Mouse (Mus musculus): ENCODE data around the gene Dmd. TPM values are rescaled to one million over a fixed set of nuclear protein-coding genes. Genes with fewer than 3 reads are reported as not detected.

Gene Dmd
- total and polyA plus RNA-seq, 2 experiments from 2014 or later: 17.1 to 55.1 TPM

DNA sequence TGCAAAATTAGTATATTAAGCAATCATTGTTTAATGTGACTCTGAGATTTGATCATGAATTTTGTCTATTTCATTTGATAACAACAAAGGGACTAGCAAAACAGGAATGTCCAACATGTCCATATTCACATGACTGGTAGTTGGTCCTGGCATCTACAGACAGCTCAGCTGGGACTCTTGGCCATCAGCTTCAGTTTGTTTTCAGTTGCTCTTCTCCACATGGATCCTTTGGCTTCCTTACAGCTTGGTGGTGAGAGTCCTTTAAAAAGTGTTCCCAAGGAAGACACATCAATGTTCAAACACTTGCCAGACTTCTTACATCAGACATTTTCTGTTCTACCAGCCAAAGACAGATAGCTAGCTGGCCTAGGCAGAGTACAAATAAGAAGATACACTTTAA, 1381.9 kb downstream of the Dmd start:
- DNase-seq: peak; percentile 1
- Histone ChIP-seq H3K36me3 (ENCODE audit: insufficient read depth) (no peaks in the 10 kb centered on the region), H3K27me3 (ENCODE audit: insufficient read depth, low read length) (no peaks in the 10 kb centered on the region), H3K27ac (ENCODE audit: low read depth, low read length) (no peak overlapping the region), H3K4me2 (ENCODE audit: low read depth) (no peak overlapping the region), H3K9me3 (ENCODE audit: low read length) (no peaks in the 10 kb centered on the region), H3K4me3 (ENCODE audit: low read depth, low read length) (no peak overlapping the region), H3K9ac (no peak overlapping the region), H3K4me1 (ENCODE audit: insufficient read depth) (no peaks in the 10 kb centered on the region)
- ATAC-seq: no peak
- no peak for TF ChIP-seq CTCF (IDR thresholded peaks at IDR 0.05; ENCODE audit: low read depth)

- no peak for ATAC-seq
These were observed 1383.5 kb downstream of the Dmd start for GRCm38 (mm10) chrX:84332177-84332576.

DNA sequence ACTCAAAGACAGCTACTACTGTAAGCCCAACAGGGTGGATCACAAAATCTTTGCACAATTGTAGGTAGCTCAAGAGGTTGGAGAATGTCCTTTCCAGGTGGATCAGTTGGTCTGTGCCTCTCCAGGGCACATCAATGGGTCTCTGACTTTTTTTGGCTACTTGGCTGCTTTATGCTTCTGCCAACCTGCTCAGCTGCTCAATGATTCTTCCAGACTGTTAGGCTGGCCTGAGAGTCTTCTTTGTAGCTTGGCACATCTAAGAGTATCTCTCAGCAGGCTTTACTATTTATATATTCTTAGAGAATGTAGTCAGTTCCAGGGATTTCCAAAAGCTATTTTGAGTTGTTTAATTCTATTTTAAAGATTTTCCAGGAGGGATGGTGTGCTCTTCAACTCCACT, 1416.3 kb downstream of the Dmd start:
- DNase-seq (no peak), ATAC-seq (no peak)
- H3K4me2 ChIP-seq (ENCODE audit: low read depth): no peak overlapping the region
- no peaks in the 10 kb centered on the region for H3K27me3 ChIP-seq (ENCODE audit: insufficient read depth, low read length)
- no peaks in the 10 kb centered on the region for H3K36me3 ChIP-seq (ENCODE audit: insufficient read depth)
- no peak overlapping the region for H3K27ac ChIP-seq (ENCODE audit: low read depth, low read length)
- H3K4me3 ChIP-seq (ENCODE audit: low read depth, low read length): no peak overlapping the region
- no peaks in the 10 kb centered on the region for H3K9me3 ChIP-seq (ENCODE audit: low read length)
- no peak overlapping the region for H3K9ac ChIP-seq
- no peaks in the 10 kb centered on the region for H3K4me1 ChIP-seq (ENCODE audit: insufficient read depth)
- TF ChIP-seq CTCF (IDR thresholded peaks at IDR 0.05; ENCODE audit: low read depth): no peak

More at GRCm38 (mm10) chrX:84332177-84332576, 1383.5 kb downstream of the Dmd start:
- H3K27ac ChIP-seq (ENCODE audit: low read depth, low read length): no peak overlapping the region
- no peaks in the 10 kb centered on the region for H3K27me3 ChIP-seq (ENCODE audit: insufficient read depth, low read length)
- no peak overlapping the region for H3K4me3 ChIP-seq (ENCODE audit: low read depth, low read length)
- WGBS: 91% methylated on average over 1 of the region's 1 CpGs
- TF ChIP-seq CTCF (IDR thresholded peaks at IDR 0.05; ENCODE audit: low read depth): no peak
- H3K9me3 ChIP-seq (ENCODE audit: low read length): no peaks in the 10 kb centered on the region
- no peaks in the 10 kb centered on the region for H3K4me1 ChIP-seq (ENCODE audit: insufficient read depth)
- no peak for DNase-seq
- no peak overlapping the region for H3K4me2 ChIP-seq (ENCODE audit: low read depth)
- H3K36me3 ChIP-seq (ENCODE audit: insufficient read depth): no peaks in the 10 kb centered on the region
- H3K9ac ChIP-seq: no peak overlapping the region

GRCm38 (mm10) chrX:84435608-84436007, 1486.9 kb downstream of the Dmd start:
- Histone ChIP-seq H3K36me3 (ENCODE audit: insufficient read depth) (no peaks in the 10 kb centered on the region), H3K4me3 (ENCODE audit: low read depth, low read length) (no peak overlapping the region), H3K9me3 (ENCODE audit: low read length) (no peaks in the 10 kb centered on the region), H3K27me3 (ENCODE audit: insufficient read depth, low read length) (no peaks in the 10 kb centered on the region), H3K9ac (no peak overlapping the region), H3K27ac (ENCODE audit: low read depth, low read length) (no peak overlapping the region), H3K4me2 (ENCODE audit: low read depth) (no peak overlapping the region), H3K4me1 (ENCODE audit: insufficient read depth) (no peaks in the 10 kb centered on the region)
- ATAC-seq: peak; percentile 34; the same call in 1 of the 2 replicates
- no peak for TF ChIP-seq CTCF (IDR thresholded peaks at IDR 0.05; ENCODE audit: low read depth)
- WGBS: 62% methylated on average over 4 of the region's 4 CpGs
- peak; percentile 3 for DNase-seq

DNA sequence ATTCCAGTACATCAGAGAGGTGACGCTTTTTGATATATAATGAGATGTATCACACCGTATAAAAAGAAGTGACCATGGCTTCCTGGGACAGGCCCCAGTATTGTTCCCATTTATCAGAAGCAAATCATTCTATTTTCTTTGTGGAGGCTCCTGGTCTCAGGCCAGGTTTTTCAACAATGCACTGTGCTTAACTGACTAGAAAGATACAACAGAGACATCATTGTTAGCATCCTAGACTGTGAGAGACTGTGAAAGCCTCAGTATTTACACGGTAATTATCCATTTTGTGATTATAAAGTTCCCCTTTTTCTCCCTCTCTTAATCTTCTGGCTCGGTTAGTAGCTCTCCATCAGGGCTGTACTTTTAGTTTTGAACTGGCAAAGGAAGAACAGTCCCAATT, 1487.9 kb downstream of the Dmd start:
- Histone ChIP-seq H3K9me3 (ENCODE audit: low read length) (no peaks in the 10 kb centered on the region), H3K27ac (ENCODE audit: low read depth, low read length) (no peak overlapping the region), H3K27me3 (ENCODE audit: insufficient read depth, low read length) (no peaks in the 10 kb centered on the region), H3K36me3 (ENCODE audit: insufficient read depth) (no peaks in the 10 kb centered on the region), H3K4me2 (ENCODE audit: low read depth) (no peak overlapping the region), H3K4me3 (ENCODE audit: low read depth, low read length) (no peak overlapping the region), H3K4me1 (ENCODE audit: insufficient read depth) (no peaks in the 10 kb centered on the region), H3K9ac (no peak overlapping the region)
- ATAC-seq (no peak), DNase-seq (no peak)
- no peak for TF ChIP-seq CTCF (IDR thresholded peaks at IDR 0.05; ENCODE audit: low read depth)
- 45% methylated on average over 4 of the region's 4 CpGs for WGBS

DNA sequence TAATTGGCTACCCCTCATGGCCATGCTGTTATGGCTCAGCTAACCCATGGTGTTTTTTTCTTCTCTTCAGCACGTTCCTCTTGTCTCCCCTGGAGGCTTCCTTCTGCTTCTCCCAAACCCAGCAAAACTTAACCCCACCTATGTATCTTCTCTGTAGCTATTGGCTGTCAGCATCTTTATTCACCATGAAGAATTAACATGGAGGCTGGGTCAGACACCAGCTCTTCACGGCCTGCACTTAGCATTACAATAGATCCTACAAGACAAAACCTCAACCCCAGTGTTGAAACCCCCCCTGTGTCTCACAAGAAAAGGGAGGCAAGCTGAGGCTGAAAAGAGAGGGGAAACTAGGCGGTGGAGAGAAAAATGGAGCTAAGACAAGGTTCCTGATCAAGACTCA, 1494.3 kb downstream of the Dmd start:
- DNase-seq (no peak), ATAC-seq (no peak)
- Histone ChIP-seq H3K36me3 (ENCODE audit: insufficient read depth) (no peaks in the 10 kb centered on the region), H3K9me3 (ENCODE audit: low read length) (no peaks in the 10 kb centered on the region), H3K27me3 (ENCODE audit: insufficient read depth, low read length) (no peaks in the 10 kb centered on the region), H3K27ac (ENCODE audit: low read depth, low read length) (no peak overlapping the region), H3K9ac (no peak overlapping the region), H3K4me3 (ENCODE audit: low read depth, low read length) (no peak overlapping the region), H3K4me2 (ENCODE audit: low read depth) (no peak overlapping the region), H3K4me1 (ENCODE audit: insufficient read depth) (no peaks in the 10 kb centered on the region)
- no peak for TF ChIP-seq CTCF (IDR thresholded peaks at IDR 0.05; ENCODE audit: low read depth)
- 43% methylated on average over 3 of the region's 3 CpGs for WGBS

DNA sequence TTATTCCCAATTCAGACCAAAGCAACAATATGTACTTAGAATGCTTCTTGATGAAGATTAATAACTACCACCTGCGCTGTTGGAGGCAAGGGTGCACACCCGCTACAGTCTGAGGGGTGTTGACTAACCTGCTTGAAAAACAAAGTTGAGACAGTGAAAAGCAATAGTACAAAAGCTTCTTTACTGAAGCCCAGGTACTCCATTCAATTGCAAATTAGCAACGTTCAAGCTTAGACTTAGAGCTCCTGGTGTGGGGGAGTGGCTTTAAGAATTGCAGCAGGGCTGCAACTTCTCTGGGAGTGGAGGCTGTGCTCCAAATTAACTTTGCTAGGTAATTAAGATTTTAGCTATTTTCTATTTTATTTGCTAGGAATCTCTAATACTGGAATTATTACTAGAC, 1495.3 kb downstream of the Dmd start:
- no peak for ATAC-seq
- Histone ChIP-seq H3K9ac (no peak overlapping the region), H3K36me3 (ENCODE audit: insufficient read depth) (no peaks in the 10 kb centered on the region), H3K4me1 (ENCODE audit: insufficient read depth) (no peaks in the 10 kb centered on the region), H3K27ac (ENCODE audit: low read depth, low read length) (no peak overlapping the region), H3K9me3 (ENCODE audit: low read length) (no peaks in the 10 kb centered on the region), H3K27me3 (ENCODE audit: insufficient read depth, low read length) (no peaks in the 10 kb centered on the region), H3K4me2 (ENCODE audit: low read depth) (no peak overlapping the region), H3K4me3 (ENCODE audit: low read depth, low read length) (no peak overlapping the region)
- WGBS: 37% methylated on average over 3 of the region's 3 CpGs
- TF ChIP-seq CTCF (IDR thresholded peaks at IDR 0.05; ENCODE audit: low read depth): no peak
- no peak for DNase-seq

DNA sequence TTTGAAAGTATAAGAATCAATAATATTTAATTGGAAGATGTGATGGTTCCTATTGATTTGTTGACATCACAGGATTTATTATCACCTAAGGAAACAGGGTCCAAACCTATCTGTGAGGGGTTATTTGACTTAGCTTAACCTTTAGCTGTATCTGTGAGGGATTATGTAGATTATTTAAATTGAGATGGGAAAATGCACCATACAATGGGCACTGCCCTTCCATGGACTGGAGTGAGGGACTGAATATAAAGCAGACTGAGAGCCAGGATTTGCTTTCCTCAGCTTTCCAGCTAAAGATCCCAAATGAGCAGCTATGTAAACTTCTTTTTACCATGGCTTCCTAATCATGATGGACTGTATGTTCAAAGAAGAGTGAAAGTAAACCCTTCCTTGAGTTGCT, 1496.0 kb downstream of the Dmd start:
- no peak overlapping the region for H3K27ac ChIP-seq (ENCODE audit: low read depth, low read length)
- H3K4me2 ChIP-seq (ENCODE audit: low read depth): no peak overlapping the region
- DNase-seq (no peak), ATAC-seq (no peak)
- H3K27me3 ChIP-seq (ENCODE audit: insufficient read depth, low read length): no peaks in the 10 kb centered on the region
- H3K9ac ChIP-seq: no peak overlapping the region
- no peak overlapping the region for H3K4me3 ChIP-seq (ENCODE audit: low read depth, low read length)
- no peaks in the 10 kb centered on the region for H3K36me3 ChIP-seq (ENCODE audit: insufficient read depth)
- TF ChIP-seq CTCF (IDR thresholded peaks at IDR 0.05; ENCODE audit: low read depth): no peak
- H3K4me1 ChIP-seq (ENCODE audit: insufficient read depth): no peaks in the 10 kb centered on the region
- no peaks in the 10 kb centered on the region for H3K9me3 ChIP-seq (ENCODE audit: low read length)

Data from forebrain, postnatal 0 days (tissue).